Mouse (Mus musculus): ENCODE results near the gene Ipmk. TPM values are rescaled to one million over a fixed set of nuclear protein-coding genes. Genes with fewer than 3 reads are reported as not detected.

Ipmk gene
- polyA plus RNA-seq, 1 experiment from 2014 or later, result 8.7 TPM

DNA sequence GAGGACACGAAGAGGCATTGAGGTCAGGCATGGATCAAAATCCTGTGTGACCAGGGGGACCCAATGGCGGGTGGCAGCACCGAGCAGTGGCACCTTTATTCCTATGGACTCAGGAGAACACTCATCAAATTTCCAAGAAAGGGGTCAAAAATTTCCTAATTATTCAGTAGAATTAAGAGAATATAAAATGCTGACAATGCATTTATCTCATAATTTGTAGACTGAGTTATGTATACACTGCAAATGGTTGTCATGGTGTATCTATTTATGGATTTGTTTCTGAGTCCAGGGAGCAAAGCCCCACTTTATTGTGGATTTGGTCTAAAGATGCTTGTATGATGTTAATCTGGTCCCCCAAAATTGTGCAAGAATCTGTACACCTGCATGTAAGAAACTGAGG lies 120.8 kb downstream of the Ipmk start:
- Histone ChIP-seq H3K9me3 (ENCODE audit: control insufficient read depth, low read length) (no peaks in the 10 kb centered on the region), H3K27ac (replicated peaks in 1 of 2; ENCODE audit: control insufficient read depth in 1 of 2, insufficient read depth in 1 of 2, low read depth in 2 of 2, low read length in 2 of 2) (no peak overlapping the region), H3K36me3 (ENCODE audit: control insufficient read depth, insufficient read depth, low read length) (no peaks in the 10 kb centered on the region), H3K4me3 (ENCODE audit: control insufficient read depth in 1 of 2, insufficient read depth in 1 of 2, low read depth in 1 of 2, low read length in 2 of 2) (no peak overlapping the region), H3K9ac (ENCODE audit: low read length) (no peak overlapping the region), H3K4me2 (ENCODE audit: low read length) (no peak overlapping the region), H3K27me3 (ENCODE audit: control insufficient read depth, insufficient read depth, low read length) (no peaks in the 10 kb centered on the region), H3K4me1 (ENCODE audit: control insufficient read depth in 2 of 2, insufficient read depth in 2 of 2, low read length in 2 of 2) (no peaks in the 10 kb centered on the region)
- ATAC-seq (ENCODE audit: insufficient number of reproducible peaks, insufficient read depth, low FRiP score, low read depth), result no peak
- WGBS, result 88% methylated on average over 3 of the region's 3 CpGs

DNA sequence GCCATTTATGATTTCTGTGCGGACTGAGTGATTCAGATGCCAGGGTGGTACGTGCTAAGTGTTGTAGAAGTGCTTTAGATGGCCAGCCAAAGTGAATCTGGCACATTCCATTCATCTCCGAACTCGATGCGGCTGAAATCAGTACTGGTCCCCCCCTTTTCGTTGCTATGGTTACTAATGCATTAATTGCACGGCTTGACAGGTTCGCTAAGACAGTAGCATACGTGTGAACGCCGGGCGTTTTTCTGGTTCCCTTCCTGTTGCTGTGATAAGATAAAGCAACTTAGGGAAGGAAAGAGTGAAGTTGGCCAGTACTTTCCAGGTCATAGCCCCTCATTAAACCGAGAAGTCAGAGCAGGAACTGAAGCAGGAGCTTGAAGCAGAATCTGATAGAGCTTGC lies 122.2 kb downstream of the Ipmk start:
- ATAC-seq (ENCODE audit: insufficient number of reproducible peaks, insufficient read depth, low FRiP score, low read depth), result no peak
- no peak overlapping the region for H3K9ac ChIP-seq (ENCODE audit: low read length)
- H3K36me3 ChIP-seq (ENCODE audit: control insufficient read depth, insufficient read depth, low read length), result no peaks in the 10 kb centered on the region
- WGBS, result 48% methylated on average over 13 of the region's 13 CpGs
- no peaks in the 10 kb centered on the region for H3K9me3 ChIP-seq (ENCODE audit: control insufficient read depth, low read length)
- no peaks in the 10 kb centered on the region for H3K4me1 ChIP-seq (ENCODE audit: control insufficient read depth in 2 of 2, insufficient read depth in 2 of 2, low read length in 2 of 2)
- H3K27me3 ChIP-seq (ENCODE audit: control insufficient read depth, insufficient read depth, low read length), result no peaks in the 10 kb centered on the region
- no peak overlapping the region for H3K4me3 ChIP-seq (ENCODE audit: control insufficient read depth in 1 of 2, insufficient read depth in 1 of 2, low read depth in 1 of 2, low read length in 2 of 2)
- no peak overlapping the region for H3K27ac ChIP-seq (replicated peaks in 1 of 2; ENCODE audit: control insufficient read depth in 1 of 2, insufficient read depth in 1 of 2, low read depth in 2 of 2, low read length in 2 of 2)
- no peak overlapping the region for H3K4me2 ChIP-seq (ENCODE audit: low read length)

GRCm38 (mm10) chr10:71472033-71472432 lies 124.5 kb downstream of the Ipmk start:
- H3K27me3 ChIP-seq (ENCODE audit: control insufficient read depth, insufficient read depth, low read length), result no peaks in the 10 kb centered on the region
- 83% methylated on average over 6 of the region's 6 CpGs for WGBS
- H3K4me2 ChIP-seq (ENCODE audit: low read length), result no peak overlapping the region
- no peaks in the 10 kb centered on the region for H3K9me3 ChIP-seq (ENCODE audit: control insufficient read depth, low read length)
- H3K4me3 ChIP-seq (ENCODE audit: control insufficient read depth in 1 of 2, insufficient read depth in 1 of 2, low read depth in 1 of 2, low read length in 2 of 2), result no peak overlapping the region
- H3K4me1 ChIP-seq (ENCODE audit: control insufficient read depth in 2 of 2, insufficient read depth in 2 of 2, low read length in 2 of 2), result no peaks in the 10 kb centered on the region
- H3K9ac ChIP-seq (ENCODE audit: low read length), result no peak overlapping the region
- H3K36me3 ChIP-seq (ENCODE audit: control insufficient read depth, insufficient read depth, low read length), result no peaks in the 10 kb centered on the region
- no peak overlapping the region for H3K27ac ChIP-seq (replicated peaks in 1 of 2; ENCODE audit: control insufficient read depth in 1 of 2, insufficient read depth in 1 of 2, low read depth in 2 of 2, low read length in 2 of 2)
- ATAC-seq (ENCODE audit: insufficient number of reproducible peaks, insufficient read depth, low FRiP score, low read depth), result no peak

GRCm38 (mm10) chr10:71473590-71473989 lies 126.0 kb downstream of the Ipmk start:
- Histone ChIP-seq H3K9ac (ENCODE audit: low read length) (no peak overlapping the region), H3K27ac (replicated peaks in 1 of 2; ENCODE audit: control insufficient read depth in 1 of 2, insufficient read depth in 1 of 2, low read depth in 2 of 2, low read length in 2 of 2) (no peak overlapping the region), H3K4me1 (ENCODE audit: control insufficient read depth in 2 of 2, insufficient read depth in 2 of 2, low read length in 2 of 2) (peaks cover 0 to 5% of the 10 kb centered on the region in 2 experiments; a peak in 2 of 4 replicates), H3K4me2 (ENCODE audit: low read length) (no peak overlapping the region), H3K27me3 (ENCODE audit: control insufficient read depth, insufficient read depth, low read length) (no peaks in the 10 kb centered on the region), H3K36me3 (ENCODE audit: control insufficient read depth, insufficient read depth, low read length) (no peaks in the 10 kb centered on the region), H3K9me3 (ENCODE audit: control insufficient read depth, low read length) (no peaks in the 10 kb centered on the region), H3K4me3 (ENCODE audit: control insufficient read depth in 1 of 2, insufficient read depth in 1 of 2, low read depth in 1 of 2, low read length in 2 of 2) (no peak overlapping the region)
- WGBS, result 81% methylated on average over 13 of the region's 13 CpGs
- no peak for ATAC-seq (ENCODE audit: insufficient number of reproducible peaks, insufficient read depth, low FRiP score, low read depth)

- H3K9me3 ChIP-seq (ENCODE audit: control insufficient read depth, low read length), result no peaks in the 10 kb centered on the region
- no peaks in the 10 kb centered on the region for H3K36me3 ChIP-seq (ENCODE audit: control insufficient read depth, insufficient read depth, low read length)
- H3K4me2 ChIP-seq (ENCODE audit: low read length), result no peak overlapping the region
- H3K4me1 ChIP-seq (ENCODE audit: control insufficient read depth in 2 of 2, insufficient read depth in 2 of 2, low read length in 2 of 2), result peaks cover 0 to 5% of the 10 kb centered on the region in 2 experiments; a peak in 2 of 4 replicates
- no peak overlapping the region for H3K4me3 ChIP-seq (ENCODE audit: control insufficient read depth in 1 of 2, insufficient read depth in 1 of 2, low read depth in 1 of 2, low read length in 2 of 2)
- WGBS, result 60% methylated on average over 8 of the region's 8 CpGs
- no peak overlapping the region for H3K9ac ChIP-seq (ENCODE audit: low read length)
- ATAC-seq (ENCODE audit: insufficient number of reproducible peaks, insufficient read depth, low FRiP score, low read depth), result 0 out of 2 replicates have a peak, but pooled peaks have one; percentile 26
- H3K27me3 ChIP-seq (ENCODE audit: control insufficient read depth, insufficient read depth, low read length), result no peaks in the 10 kb centered on the region
- H3K27ac ChIP-seq (replicated peaks in 1 of 2; ENCODE audit: control insufficient read depth in 1 of 2, insufficient read depth in 1 of 2, low read depth in 2 of 2, low read length in 2 of 2), result no peak overlapping the region; a peak in 1 of 4 replicates
These were observed 129.0 kb downstream of the Ipmk start for GRCm38 (mm10) chr10:71476471-71477080.

- Histone ChIP-seq H3K27me3 (ENCODE audit: control insufficient read depth, insufficient read depth, low read length) (no peaks in the 10 kb centered on the region), H3K4me2 (ENCODE audit: low read length) (no peak overlapping the region), H3K4me3 (ENCODE audit: control insufficient read depth in 1 of 2, insufficient read depth in 1 of 2, low read depth in 1 of 2, low read length in 2 of 2) (no peak overlapping the region), H3K9ac (ENCODE audit: low read length) (no peak overlapping the region), H3K27ac (replicated peaks in 1 of 2; ENCODE audit: control insufficient read depth in 1 of 2, insufficient read depth in 1 of 2, low read depth in 2 of 2, low read length in 2 of 2) (no peak overlapping the region), H3K36me3 (ENCODE audit: control insufficient read depth, insufficient read depth, low read length) (no peaks in the 10 kb centered on the region), H3K4me1 (ENCODE audit: control insufficient read depth in 2 of 2, insufficient read depth in 2 of 2, low read length in 2 of 2) (peaks cover 0 to 5% of the 10 kb centered on the region in 2 experiments; a peak in 2 of 4 replicates), H3K9me3 (ENCODE audit: control insufficient read depth, low read length) (no peaks in the 10 kb centered on the region)
- no peak for ATAC-seq (ENCODE audit: insufficient number of reproducible peaks, insufficient read depth, low FRiP score, low read depth)
- WGBS, result 28% methylated on average over 4 of the region's 4 CpGs
These were observed 129.6 kb downstream of the Ipmk start for GRCm38 (mm10) chr10:71477147-71477546.

- no peak for ATAC-seq (ENCODE audit: insufficient number of reproducible peaks, insufficient read depth, low FRiP score, low read depth)
- Histone ChIP-seq H3K4me3 (ENCODE audit: control insufficient read depth in 1 of 2, insufficient read depth in 1 of 2, low read depth in 1 of 2, low read length in 2 of 2) (no peak overlapping the region), H3K9me3 (ENCODE audit: control insufficient read depth, low read length) (no peaks in the 10 kb centered on the region), H3K36me3 (ENCODE audit: control insufficient read depth, insufficient read depth, low read length) (no peaks in the 10 kb centered on the region), H3K27ac (replicated peaks in 1 of 2; ENCODE audit: control insufficient read depth in 1 of 2, insufficient read depth in 1 of 2, low read depth in 2 of 2, low read length in 2 of 2) (no peak overlapping the region), H3K9ac (ENCODE audit: low read length) (no peak overlapping the region), H3K4me2 (ENCODE audit: low read length) (no peak overlapping the region), H3K27me3 (ENCODE audit: control insufficient read depth, insufficient read depth, low read length) (no peaks in the 10 kb centered on the region), H3K4me1 (ENCODE audit: control insufficient read depth in 2 of 2, insufficient read depth in 2 of 2, low read length in 2 of 2) (peaks cover 0 to 5% of the 10 kb centered on the region in 2 experiments; a peak in 2 of 4 replicates)
- WGBS, result 11% methylated on average over 8 of the region's 8 CpGs
These were observed 132.2 kb downstream of the Ipmk start for GRCm38 (mm10) chr10:71479700-71480325.

All from heart, embryonic 14.5 days (tissue).